Mouse (Mus musculus) 3T3-L1 (cell line): Measurements from ENCODE around the gene 1810037I17Rik.
"Not testable (repeated sequence)": the region's sequence is repeated elsewhere in the genome, so short reads cannot be mapped to it uniquely, and the experiment has no call there.

ENCODE experiments used
- DNase-seq: peaks from one replicate; pipeline ENCODE4 v3.0.0-alpha.2; 2015; ENCODE audit warnings: low read depth, low spot score

1810037I17Rik gene

GRCm38 (mm10) chr3:122932466-122932865 is 8.5 kb downstream of the 1810037I17Rik start:
- DNase-seq = no peak

- not testable (repeated sequence) for DNase-seq
Observed at GRCm38 (mm10) chr3:122937176-122937575, 13.2 kb downstream of the 1810037I17Rik start.

DNA sequence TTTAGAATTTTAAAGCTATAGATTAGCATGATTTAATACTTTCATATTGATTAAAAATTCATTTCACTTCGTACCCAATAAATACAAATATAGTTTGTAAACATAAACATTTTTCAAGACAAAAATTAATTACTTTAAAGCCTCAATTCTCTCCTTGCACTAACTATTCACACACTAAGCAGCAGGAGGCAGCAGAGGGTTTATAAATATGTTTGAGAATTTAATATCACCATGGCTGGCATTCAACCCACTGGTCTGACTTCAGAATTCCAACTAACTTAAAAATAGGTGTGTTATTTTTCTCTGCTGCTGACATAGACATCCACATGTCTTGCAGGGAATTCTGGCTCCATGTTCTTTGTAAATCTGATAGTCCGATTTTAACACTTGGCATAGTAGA is 15.2 kb downstream of the 1810037I17Rik start:
- peak; percentile 87 for DNase-seq

DNA sequence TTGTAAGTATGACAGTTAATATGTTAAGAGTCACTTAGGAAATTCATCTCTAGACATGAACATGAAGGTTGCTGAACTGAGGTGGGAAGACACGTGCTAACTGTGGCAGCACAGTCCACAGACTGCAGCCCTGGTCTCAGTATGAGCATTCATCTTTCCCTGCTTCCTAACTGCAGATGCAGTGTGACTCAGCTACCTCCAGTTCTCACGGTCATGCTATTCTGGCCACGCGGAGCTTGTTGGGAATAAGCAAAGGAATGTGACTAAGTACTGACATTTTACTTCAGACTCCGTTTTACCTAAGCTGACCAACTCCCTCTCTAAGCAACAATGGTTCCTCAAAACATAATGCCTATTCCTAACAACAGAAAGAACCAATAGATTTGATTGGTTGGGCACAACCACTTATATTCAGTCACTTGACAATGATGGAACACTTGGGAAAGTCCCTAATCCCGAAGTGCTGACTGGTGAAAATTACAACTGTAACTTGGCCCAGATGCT is 19.4 kb downstream of the 1810037I17Rik start:
- peak; percentile 89 for DNase-seq

- no peak for DNase-seq
Observed at GRCm38 (mm10) chr3:122950129-122950528, 26.1 kb downstream of the 1810037I17Rik start.

DNA sequence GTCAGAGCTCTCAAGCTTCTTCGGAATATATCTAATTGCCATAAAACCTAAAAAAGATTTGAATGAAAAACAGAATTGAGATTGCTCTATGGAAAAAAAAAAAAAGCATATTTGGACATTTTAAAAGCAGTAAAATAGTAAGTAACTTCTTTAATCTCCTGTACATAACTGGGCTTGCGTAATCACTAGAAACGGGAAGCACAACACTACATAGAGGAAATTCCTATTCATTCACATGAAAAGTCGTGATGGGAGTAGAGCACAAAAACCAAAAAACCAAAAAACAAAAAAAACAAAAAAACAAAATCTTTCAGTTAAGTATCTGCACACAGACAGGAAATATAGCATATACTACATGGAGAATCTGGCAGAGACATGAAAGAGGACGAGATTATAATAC is 40.3 kb downstream of the 1810037I17Rik start:
- no peak for DNase-seq

DNA sequence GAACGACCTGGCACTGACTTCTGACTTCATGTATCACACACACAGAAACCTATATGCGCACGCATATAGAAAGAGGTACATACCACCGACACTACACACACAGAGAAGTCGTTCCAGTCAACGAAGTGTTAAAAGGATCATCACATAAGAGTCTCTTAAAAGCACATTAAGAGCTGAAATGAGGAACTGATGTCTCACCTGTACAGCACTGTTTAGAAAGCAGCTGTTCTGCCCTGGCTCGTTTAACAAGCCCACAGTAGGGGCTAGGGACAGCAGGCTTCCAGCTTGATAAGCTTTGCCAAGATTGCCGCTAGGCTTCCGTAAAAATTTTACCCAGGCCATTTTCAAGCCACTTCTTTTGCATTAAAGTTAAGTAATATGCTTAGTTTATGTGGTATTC is 44.4 kb downstream of the 1810037I17Rik start:
- no peak for DNase-seq

DNA sequence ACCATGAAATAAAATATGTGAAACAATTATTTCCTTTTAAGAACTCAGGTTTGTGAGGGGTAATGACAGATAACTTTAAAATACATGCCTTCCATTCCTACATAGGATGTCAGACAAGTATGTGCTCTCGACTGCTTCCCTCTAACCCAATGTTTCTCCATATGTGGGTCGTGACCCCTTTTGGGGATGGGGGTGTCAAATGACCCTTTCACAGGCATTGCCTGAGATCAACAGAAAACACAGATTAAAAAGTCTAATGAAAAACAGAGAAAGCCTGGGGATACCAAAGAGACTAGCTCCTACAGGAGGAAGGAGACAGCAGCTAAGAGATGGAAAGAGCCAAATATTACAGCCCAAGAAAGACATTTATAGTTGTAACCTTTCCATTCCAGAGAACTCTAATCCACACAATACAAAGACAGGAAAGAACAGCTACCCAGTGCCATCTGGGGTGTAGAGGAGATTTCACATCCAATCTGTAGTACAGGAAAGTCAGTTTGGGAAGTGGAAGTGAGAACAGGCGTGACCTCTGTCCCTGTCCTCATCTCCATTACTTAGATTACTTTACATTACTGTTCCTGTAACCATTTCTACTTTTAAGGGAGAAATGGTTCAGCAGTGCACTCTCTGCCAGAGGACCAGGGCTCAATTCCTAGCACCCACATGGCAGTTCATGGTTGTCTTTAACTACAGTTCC is 48.3 kb downstream of the 1810037I17Rik start:
- DNase-seq = no peak

GRCm38 (mm10) chr3:122974833-122975232 is 50.8 kb downstream of the 1810037I17Rik start:
- DNase-seq = no peak

DNA sequence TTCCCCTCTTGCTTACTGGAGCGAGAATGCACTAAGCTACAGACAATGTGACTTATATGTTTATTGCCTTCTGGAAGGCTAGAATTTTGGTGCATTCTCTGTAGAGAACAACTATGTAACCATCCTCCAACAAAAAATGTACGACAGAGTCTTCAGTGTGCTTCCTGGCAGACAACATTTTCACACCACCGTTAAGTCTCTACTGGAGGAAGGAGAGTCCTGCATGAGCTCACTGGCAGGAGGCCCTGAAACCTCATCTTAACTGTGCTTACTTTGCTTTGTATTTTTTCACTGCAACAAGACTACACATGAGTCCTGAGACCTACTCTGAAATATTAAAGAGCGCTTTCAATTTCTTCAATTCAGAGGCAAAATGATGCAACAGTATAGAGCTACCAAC is 51.4 kb downstream of the 1810037I17Rik start:
- no peak for DNase-seq
